Mouse (Mus musculus): ENCODE measurements around the gene Neb. TPM values are rescaled to one million over a fixed set of nuclear protein-coding genes. Genes with fewer than 3 reads are reported as not detected.

Gene Neb
- polyA plus RNA-seq, 1 experiment from 2014 or later = 2.0 TPM

DNA sequence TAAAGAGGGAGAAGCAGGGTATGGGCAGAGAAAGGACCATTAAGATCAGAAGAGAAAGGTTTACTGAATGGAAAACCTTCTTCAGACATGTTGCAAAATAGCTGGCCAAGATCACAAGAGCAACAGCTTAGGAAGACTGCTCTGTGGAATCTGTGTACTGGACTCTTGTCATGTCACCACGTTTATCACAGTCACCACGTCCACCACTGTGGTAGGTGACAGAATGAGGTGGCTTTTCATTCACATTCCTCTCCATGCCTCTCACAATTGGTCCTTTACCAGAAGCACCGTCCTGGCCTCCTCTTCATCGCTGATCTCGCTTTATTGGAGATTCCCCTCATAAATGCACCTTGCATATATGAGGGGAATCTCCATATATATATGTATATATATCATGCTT, 71.6 kb downstream of the Neb start:
- no peaks in the 10 kb centered on the region for H3K27me3 ChIP-seq (replicated peaks)
- H3K36me3 ChIP-seq = no peaks in the 10 kb centered on the region
- peak overlapping the region; percentile 60 for H3K27ac ChIP-seq (replicated peaks)
- H3K9me3 ChIP-seq = no peaks in the 10 kb centered on the region
- peaks cover 17% of the 10 kb centered on the region; the same call in 1 of the 2 replicates for H3K4me1 ChIP-seq
- ATAC-seq (ENCODE audit: extremely low read depth, insufficient number of reproducible peaks, low FRiP score, low TSS enrichment) = no peak
- no peak overlapping the region for H3K4me3 ChIP-seq
- peak overlapping the region; percentile 29 for H3K4me2 ChIP-seq
- no peak overlapping the region for H3K9ac ChIP-seq
- WGBS = 31% methylated on average over 5 of the region's 5 CpGs

DNA sequence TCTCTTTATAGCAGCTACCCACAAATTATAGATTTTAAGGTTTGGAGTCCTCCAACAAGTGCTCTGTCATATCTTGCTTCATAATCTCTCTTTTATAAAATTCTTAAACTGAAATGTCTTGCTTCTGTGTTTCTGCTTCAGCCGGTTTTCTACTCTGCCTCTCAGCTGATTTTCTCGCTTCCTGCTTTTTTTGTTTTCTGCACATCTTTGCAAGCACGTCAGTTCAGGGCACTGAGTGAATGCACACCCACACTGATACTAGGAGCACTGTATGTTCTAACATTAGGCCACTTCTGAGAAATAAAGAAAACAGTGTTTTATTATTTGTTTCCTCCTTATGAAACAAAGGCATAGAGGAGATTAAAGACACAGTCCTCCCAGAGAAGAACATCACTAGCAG, 73.7 kb downstream of the Neb start:
- H3K27me3 ChIP-seq (replicated peaks) = no peaks in the 10 kb centered on the region
- no peaks in the 10 kb centered on the region for H3K36me3 ChIP-seq
- H3K27ac ChIP-seq (replicated peaks) = no peak overlapping the region
- no peak for ATAC-seq (ENCODE audit: extremely low read depth, insufficient number of reproducible peaks, low FRiP score, low TSS enrichment)
- no peak overlapping the region for H3K4me2 ChIP-seq
- peaks cover 13% of the 10 kb centered on the region; the same call in 1 of the 2 replicates for H3K4me1 ChIP-seq
- no peak overlapping the region for H3K4me3 ChIP-seq
- no peak overlapping the region for H3K9ac ChIP-seq
- 73% methylated on average over 3 of the region's 3 CpGs for WGBS
- H3K9me3 ChIP-seq = no peaks in the 10 kb centered on the region

DNA sequence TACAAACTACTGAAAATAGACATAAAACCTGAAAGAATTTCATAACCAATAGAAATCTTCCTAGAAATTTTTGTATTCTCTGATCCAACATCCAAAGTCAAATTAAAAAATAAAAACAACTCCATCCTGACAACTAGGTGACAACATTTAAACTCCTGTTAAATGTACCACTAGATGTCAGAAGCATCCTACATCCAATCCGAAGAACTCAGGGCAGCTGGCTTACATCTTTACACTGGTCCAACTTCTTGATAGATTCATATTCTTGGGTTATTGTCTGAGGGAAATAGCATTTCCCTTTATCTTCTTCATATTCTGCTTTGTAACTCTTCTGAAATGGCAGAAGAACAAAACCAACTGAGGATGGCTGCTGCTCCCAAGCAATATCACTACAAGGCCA, 74.9 kb downstream of the Neb start:
- no peak for ATAC-seq (ENCODE audit: extremely low read depth, insufficient number of reproducible peaks, low FRiP score, low TSS enrichment)
- Histone ChIP-seq H3K36me3 (no peaks in the 10 kb centered on the region), H3K27ac (replicated peaks) (no peak overlapping the region), H3K9me3 (no peaks in the 10 kb centered on the region), H3K27me3 (replicated peaks) (no peaks in the 10 kb centered on the region), H3K9ac (no peak overlapping the region), H3K4me3 (no peak overlapping the region), H3K4me1 (peaks cover 13% of the 10 kb centered on the region; the same call in 1 of the 2 replicates), H3K4me2 (no peak overlapping the region)
- 64% methylated on average over 1 of the region's 1 CpGs for WGBS

DNA sequence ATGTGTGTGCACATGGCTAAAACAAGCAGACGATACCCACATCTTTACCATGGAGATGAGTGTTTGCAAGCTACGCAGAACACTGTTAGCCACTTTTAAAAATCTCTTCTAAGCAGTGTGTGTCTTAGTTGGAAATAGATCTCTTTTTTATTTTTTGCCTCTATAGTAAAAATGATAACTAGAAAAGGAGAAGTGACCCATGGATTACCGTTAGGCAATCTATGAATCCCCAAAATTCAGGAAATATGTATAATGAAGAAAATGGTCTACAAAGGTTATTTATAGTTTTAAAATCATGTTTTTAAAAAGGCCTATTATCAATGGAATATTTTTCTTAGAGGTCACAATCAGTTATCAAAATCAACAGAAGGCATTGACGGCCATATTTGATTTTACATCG, 80.3 kb downstream of the Neb start:
- WGBS = 89% methylated on average over 5 of the region's 5 CpGs
- Histone ChIP-seq H3K9me3 (no peaks in the 10 kb centered on the region), H3K27me3 (replicated peaks) (no peaks in the 10 kb centered on the region), H3K4me3 (no peak overlapping the region), H3K27ac (replicated peaks) (no peak overlapping the region), H3K4me2 (no peak overlapping the region), H3K9ac (no peak overlapping the region), H3K36me3 (no peaks in the 10 kb centered on the region), H3K4me1 (no peaks in the 10 kb centered on the region)
- ATAC-seq (ENCODE audit: extremely low read depth, insufficient number of reproducible peaks, low FRiP score, low TSS enrichment) = no peak

DNA sequence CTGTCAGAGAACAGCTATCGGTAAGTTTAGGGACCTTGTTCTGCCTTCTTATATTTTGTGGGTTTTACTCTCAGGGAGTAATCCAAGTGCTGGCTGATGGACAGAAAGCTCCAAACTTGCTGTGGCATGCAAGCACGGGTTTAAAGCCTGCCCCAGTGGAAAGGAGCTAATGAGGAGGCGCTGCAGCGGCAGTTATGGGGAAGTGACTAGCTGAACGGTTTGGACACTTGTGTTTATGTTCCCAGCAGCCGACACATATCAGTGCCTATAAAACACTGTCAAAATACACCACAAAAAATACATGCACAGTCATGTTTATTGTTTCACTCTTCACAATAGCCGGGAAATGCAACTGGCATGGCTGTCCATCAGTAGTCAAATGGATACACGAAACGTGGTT, 81.5 kb downstream of the Neb start:
- 76% methylated on average over 9 of the region's 9 CpGs for WGBS
- Histone ChIP-seq H3K27me3 (replicated peaks) (no peaks in the 10 kb centered on the region), H3K4me3 (no peak overlapping the region), H3K36me3 (no peaks in the 10 kb centered on the region), H3K4me2 (no peak overlapping the region), H3K4me1 (no peaks in the 10 kb centered on the region), H3K9ac (no peak overlapping the region), H3K27ac (replicated peaks) (no peak overlapping the region), H3K9me3 (no peaks in the 10 kb centered on the region)
- no peak for ATAC-seq (ENCODE audit: extremely low read depth, insufficient number of reproducible peaks, low FRiP score, low TSS enrichment)

DNA sequence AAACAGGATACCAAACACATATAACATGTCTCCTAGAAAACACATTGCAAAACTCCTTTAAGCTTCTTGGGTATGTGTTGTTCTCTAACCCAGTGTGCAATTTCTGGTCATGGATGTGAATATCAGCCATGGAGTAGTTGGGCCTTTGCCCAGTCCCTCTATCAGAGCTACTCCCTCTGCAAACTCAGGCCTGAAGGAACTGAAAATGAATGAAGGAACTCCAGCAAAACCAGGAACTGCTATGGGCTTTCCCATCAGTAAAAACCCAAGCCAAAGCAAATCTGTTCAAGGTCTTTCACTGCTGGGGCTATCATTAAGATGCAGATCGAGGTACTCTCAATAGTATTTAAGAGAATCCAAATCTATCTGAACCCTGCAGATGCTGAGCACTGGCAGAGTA, 90.8 kb downstream of the Neb start:
- Histone ChIP-seq H3K9me3 (no peaks in the 10 kb centered on the region), H3K27me3 (replicated peaks) (no peaks in the 10 kb centered on the region), H3K36me3 (no peaks in the 10 kb centered on the region), H3K9ac (no peak overlapping the region), H3K4me3 (no peak overlapping the region), H3K27ac (replicated peaks) (no peak overlapping the region), H3K4me2 (no peak overlapping the region), H3K4me1 (0 out of 2 replicates have a peak, but pooled peaks cover 4% of the 10 kb centered on the region)
- WGBS = 69% methylated on average over 1 of the region's 1 CpGs
- no peak for ATAC-seq (ENCODE audit: extremely low read depth, insufficient number of reproducible peaks, low FRiP score, low TSS enrichment)

DNA sequence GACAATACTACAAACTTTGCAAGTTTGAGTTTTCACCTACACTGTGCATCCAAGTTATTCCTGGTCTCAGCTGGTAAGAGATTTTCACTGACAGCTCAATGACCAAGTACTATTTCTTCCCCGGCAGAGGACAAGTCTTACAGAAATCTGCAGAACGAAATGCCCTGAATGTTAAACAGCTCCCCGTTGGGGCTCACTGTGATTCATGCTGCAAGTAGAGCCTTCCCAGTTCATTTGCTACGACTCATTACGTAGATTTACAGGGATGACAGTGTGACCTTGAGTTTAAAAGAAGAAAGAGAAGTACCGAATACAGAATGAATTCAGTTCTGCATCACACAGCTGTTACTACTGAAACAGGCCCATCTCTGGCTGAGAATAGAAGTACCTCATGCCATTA, 91.9 kb downstream of the Neb start:
- Histone ChIP-seq H3K4me1 (0 out of 2 replicates have a peak, but pooled peaks cover 4% of the 10 kb centered on the region), H3K4me2 (no peak overlapping the region), H3K9me3 (no peaks in the 10 kb centered on the region), H3K27ac (replicated peaks) (no peak overlapping the region), H3K9ac (no peak overlapping the region), H3K4me3 (no peak overlapping the region), H3K27me3 (replicated peaks) (no peaks in the 10 kb centered on the region), H3K36me3 (no peaks in the 10 kb centered on the region)
- WGBS = 67% methylated on average over 6 of the region's 6 CpGs
- no peak for ATAC-seq (ENCODE audit: extremely low read depth, insufficient number of reproducible peaks, low FRiP score, low TSS enrichment)

DNA sequence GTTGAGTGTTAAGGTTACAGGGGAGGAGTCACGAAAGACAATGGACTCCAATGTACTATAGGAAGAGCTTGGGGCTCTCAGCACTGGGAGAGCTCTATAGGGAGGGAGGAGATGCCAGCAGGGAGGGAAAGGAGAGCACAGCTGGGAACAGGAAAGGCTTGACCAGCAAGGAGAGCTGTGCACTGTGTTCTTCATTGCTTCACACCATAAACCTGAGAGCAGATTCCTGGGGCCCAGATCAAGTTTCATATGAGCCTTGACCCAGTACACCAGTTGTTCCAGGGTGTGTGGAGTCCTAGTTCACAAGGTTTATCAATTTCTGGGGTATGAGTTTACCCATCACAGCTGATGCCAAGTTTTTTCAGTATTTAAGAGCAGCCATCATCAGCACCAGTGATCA, 106.1 kb downstream of the Neb start:
- Histone ChIP-seq H3K27ac (replicated peaks) (no peak overlapping the region), H3K27me3 (replicated peaks) (no peaks in the 10 kb centered on the region)
- ATAC-seq (ENCODE audit: extremely low read depth, insufficient number of reproducible peaks, low FRiP score, low TSS enrichment) = no peak

DNA sequence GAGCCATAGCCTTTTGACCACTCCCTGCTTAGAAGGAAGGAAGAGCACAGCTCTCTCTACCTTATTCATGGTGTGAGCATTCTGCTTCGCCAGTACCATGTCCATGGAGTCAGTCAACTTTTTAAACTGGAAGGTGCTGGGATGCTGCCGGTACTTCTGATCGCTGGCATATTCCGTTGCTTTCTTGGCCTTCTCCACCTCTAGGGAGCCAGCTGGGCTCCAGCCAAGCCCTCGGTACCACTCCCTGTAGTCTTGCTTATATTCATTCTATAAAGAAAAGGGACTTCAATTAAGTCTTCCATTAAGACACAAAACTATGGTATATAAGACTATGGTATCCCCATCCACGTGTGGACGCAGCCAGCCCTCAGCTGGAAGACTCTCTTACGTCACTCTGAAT, 107.4 kb downstream of the Neb start:
- Histone ChIP-seq H3K27ac (replicated peaks) (no peak overlapping the region), H3K4me3 (no peak overlapping the region), H3K27me3 (replicated peaks) (no peaks in the 10 kb centered on the region), H3K4me1 (no peaks in the 10 kb centered on the region), H3K9ac (no peak overlapping the region), H3K4me2 (no peak overlapping the region), H3K9me3 (no peaks in the 10 kb centered on the region), H3K36me3 (no peaks in the 10 kb centered on the region)
- WGBS = 80% methylated on average over 8 of the region's 8 CpGs
- no peak for ATAC-seq (ENCODE audit: extremely low read depth, insufficient number of reproducible peaks, low FRiP score, low TSS enrichment)

More for the DNA sequence above, 106.1 kb downstream of the Neb start:
- no peaks in the 10 kb centered on the region for H3K9me3 ChIP-seq
- no peak overlapping the region for H3K4me2 ChIP-seq
- no peaks in the 10 kb centered on the region for H3K36me3 ChIP-seq
- no peak overlapping the region for H3K9ac ChIP-seq
- H3K4me1 ChIP-seq = no peaks in the 10 kb centered on the region
- 46% methylated on average over 1 of the region's 1 CpGs for WGBS
- no peak overlapping the region for H3K4me3 ChIP-seq

DNA sequence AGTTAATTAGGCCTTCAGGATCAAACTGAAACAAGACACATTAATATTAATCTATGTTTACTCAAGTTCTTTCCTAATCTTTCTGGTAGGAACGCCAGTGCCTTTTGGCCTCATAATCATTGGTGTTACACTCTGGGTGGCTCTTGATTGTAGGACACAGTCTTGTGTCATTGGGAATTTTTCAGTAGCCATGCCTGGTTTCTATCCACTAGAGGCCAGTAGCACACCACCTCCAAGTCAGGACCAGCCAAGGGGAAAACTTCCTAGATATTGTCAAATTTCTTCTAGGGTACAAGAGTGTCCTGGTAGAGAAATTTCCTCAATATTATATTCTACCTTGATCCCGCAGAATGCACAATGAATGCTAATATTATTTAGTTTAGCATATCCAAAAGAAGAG, 116.1 kb downstream of the Neb start:
- H3K9ac ChIP-seq = no peak overlapping the region
- no peaks in the 10 kb centered on the region for H3K4me1 ChIP-seq
- no peak overlapping the region for H3K4me3 ChIP-seq
- no peak for ATAC-seq (ENCODE audit: extremely low read depth, insufficient number of reproducible peaks, low FRiP score, low TSS enrichment)
- H3K9me3 ChIP-seq = no peaks in the 10 kb centered on the region
- no peak overlapping the region for H3K4me2 ChIP-seq
- 33% methylated on average over 2 of the region's 2 CpGs for WGBS
- no peak overlapping the region for H3K27ac ChIP-seq (replicated peaks)
- no peaks in the 10 kb centered on the region for H3K36me3 ChIP-seq
- no peaks in the 10 kb centered on the region for H3K27me3 ChIP-seq (replicated peaks)

DNA sequence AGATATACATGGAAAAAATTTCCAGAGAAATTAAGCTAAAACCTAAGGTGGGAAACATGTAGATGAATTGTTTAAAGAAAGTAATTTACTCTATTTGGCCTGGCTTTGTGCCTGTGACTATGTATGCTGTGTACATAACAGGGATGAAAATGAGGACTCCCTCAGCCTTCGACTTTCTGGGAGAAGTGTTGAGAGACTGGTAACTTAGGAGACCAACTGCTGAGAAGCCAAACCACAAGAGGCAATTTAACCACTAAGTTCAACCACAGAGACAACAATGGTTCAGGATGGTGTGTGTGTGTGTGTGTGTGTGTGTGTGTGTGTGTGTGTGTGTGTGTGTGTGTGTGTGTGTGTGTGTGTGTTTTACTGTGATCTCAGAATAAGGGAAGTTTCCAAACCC, 126.2 kb downstream of the Neb start:
- WGBS = 33% methylated on average over 1 of the region's 1 CpGs

DNA sequence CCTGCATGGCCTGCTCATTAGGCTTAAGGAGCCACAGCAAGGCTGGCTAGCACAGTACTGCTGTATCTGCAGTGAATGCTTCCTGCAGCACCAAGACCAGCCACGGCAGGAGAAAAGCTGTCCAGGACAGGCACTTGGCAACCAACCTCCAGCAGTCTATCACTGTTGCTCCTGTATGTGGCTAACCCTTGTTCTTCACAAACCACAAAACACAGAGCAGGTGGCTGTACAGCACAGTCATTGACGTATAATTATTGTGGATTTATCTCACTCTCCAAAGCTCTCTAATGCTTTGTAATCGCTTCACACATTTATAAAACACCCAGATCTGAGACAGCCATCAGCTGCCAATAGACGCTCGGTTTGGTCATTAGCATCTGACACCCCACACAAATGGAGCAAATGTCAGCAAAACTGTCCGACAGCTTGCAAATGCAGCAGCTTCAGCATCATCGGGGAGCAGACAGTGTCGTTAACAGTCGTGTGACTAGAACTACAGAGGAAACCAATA, 129.9 kb downstream of the Neb start:
- WGBS = 72% methylated on average over 9 of the region's 9 CpGs
- ATAC-seq (ENCODE audit: extremely low read depth, insufficient number of reproducible peaks, low FRiP score, low TSS enrichment) = no peak
- no peak overlapping the region for H3K9ac ChIP-seq
- no peak overlapping the region for H3K4me2 ChIP-seq
- H3K4me3 ChIP-seq = no peak overlapping the region
- no peaks in the 10 kb centered on the region for H3K9me3 ChIP-seq
- H3K4me1 ChIP-seq = no peaks in the 10 kb centered on the region
- H3K27me3 ChIP-seq (replicated peaks) = no peaks in the 10 kb centered on the region
- no peak overlapping the region for H3K27ac ChIP-seq (replicated peaks)
- no peaks in the 10 kb centered on the region for H3K36me3 ChIP-seq

More for the DNA sequence above, 126.2 kb downstream of the Neb start:
- no peak overlapping the region for H3K9ac ChIP-seq
- no peak for ATAC-seq (ENCODE audit: extremely low read depth, insufficient number of reproducible peaks, low FRiP score, low TSS enrichment)
- H3K9me3 ChIP-seq = no peaks in the 10 kb centered on the region
- no peaks in the 10 kb centered on the region for H3K27me3 ChIP-seq (replicated peaks)
- no peaks in the 10 kb centered on the region for H3K36me3 ChIP-seq
- H3K27ac ChIP-seq (replicated peaks) = no peak overlapping the region
- H3K4me3 ChIP-seq = no peak overlapping the region
- H3K4me1 ChIP-seq = no peaks in the 10 kb centered on the region
- no peak overlapping the region for H3K4me2 ChIP-seq
